Mouse (Mus musculus) forebrain, embryonic 16.5 days (tissue): ENCODE results near the gene Pld2. TPM values are rescaled to one million over a fixed set of nuclear protein-coding genes. Genes with fewer than 3 reads are reported as not detected.

Source experiments
- ATAC-seq: fragments of 200-750 bp; cut with Nextera tagmentation; 2 replicates; pipeline ENCODE4 v1.8.0; 2017; ENCODE audit warnings: mild to moderate bottlenecking, moderate library complexity
- H3K27ac ChIP-seq: fragments of 300-500 bp; sonication (generic); 2 replicates; pipeline ENCODE4 v1.5.1; 2014; ENCODE audit warnings: low read length, control low read depth
- H3K27me3 ChIP-seq: fragments of 300-500 bp; sonication (generic); replicated peaks from 2 replicates; pipeline ENCODE4 v1.6.1; 2014; ENCODE audit warnings: low read length; ENCODE audit not compliant: control insufficient read depth, insufficient read depth
- H3K36me3 ChIP-seq: fragments of 300-500 bp; sonication (generic); 2 replicates; pipeline ENCODE4 v1.6.1; 2014; ENCODE audit not compliant: control insufficient read depth, insufficient read depth
- H3K4me1 ChIP-seq: fragments of 300-500 bp; sonication (generic); replicated peaks from 2 replicates; pipeline ENCODE4 v1.6.1; 2014; ENCODE audit warnings: low read length; ENCODE audit not compliant: control insufficient read depth, insufficient read depth
- H3K4me2 ChIP-seq: fragments of 300-500 bp; sonication (generic); 2 replicates; pipeline ENCODE4 v1.6.1; 2014; ENCODE audit warnings: mild to moderate bottlenecking, low read length, control low read depth
- H3K4me3 ChIP-seq: fragments of 300-500 bp; sonication (generic); replicated peaks from 2 replicates; pipeline ENCODE4 v1.5.1; 2014; ENCODE audit warnings: mild to moderate bottlenecking, low read length, control low read depth
- H3K9ac ChIP-seq: fragments of 300-500 bp; sonication (generic); replicated peaks from 2 replicates; pipeline ENCODE4 v1.6.1; 2014; ENCODE audit warnings: low read depth, low read length, control low read depth
- H3K9me3 ChIP-seq: fragments of 300-500 bp; sonication (generic); 2 replicates; pipeline ENCODE4 v1.6.1; 2016; ENCODE audit warnings: low read length; ENCODE audit not compliant: control insufficient read depth
- WGBS: fragments of 180-500 bp; shearing (Covaris S2); extraction: QIAGEN DNeasy Blood & Tissue Kit; methylation state at CpG from one replicate; pipeline ENCODE4 v1.1.7; 2014; 5-methylcytosine and 5-hydroxymethylcytosine counted together
- polyA plus RNA-seq: library from polyadenylated mRNA; unstranded; fragments of >200 nt; fragmentation: Nextera tagmentation; extraction: Ambion mirVana; gene quantifications from 2 replicates; pipeline ENCODE4 v1.2.1, GENCODE M21; 2015

The Pld2 gene
- 8.8 and 9.0 TPM in 2 replicates for polyA plus RNA-seq

GRCm38 (mm10) chr11:70539877-70540587 lies at the start of gene Pld2:
Gene Pld2 (plus strand): TSS chr11:70540064.
- Histone ChIP-seq H3K9me3 (no peaks in the 10 kb centered on the region), H3K4me3 (peak within 1 kb of the TSS; percentile 56), H3K36me3 (no peaks in the 10 kb centered on the region), H3K9ac (peak within 1 kb of the TSS; percentile 55), H3K4me1 (peaks cover 11% of the 10 kb centered on the region), H3K27me3 (peaks cover 3% of the 10 kb centered on the region; the same call in 1 of the 2 replicates), H3K4me2 (peak within 1 kb of the TSS; percentile 69), H3K27ac (no peak within 1 kb of the TSS)
- WGBS: under 1% methylated on average over 61 of the region's 65 CpGs
- ATAC-seq: peak; percentile 85

- Histone ChIP-seq H3K36me3 (no peaks in the 10 kb centered on the region), H3K4me1 (no peaks in the 10 kb centered on the region), H3K4me2 (no peak overlapping the region), H3K9ac (no peak overlapping the region), H3K27me3 (no peaks in the 10 kb centered on the region), H3K27ac (no peak overlapping the region), H3K4me3 (no peak overlapping the region), H3K9me3 (no peaks in the 10 kb centered on the region)
- 63% methylated on average over 14 of the region's 14 CpGs for WGBS
- no peak for ATAC-seq
Observed at GRCm38 (mm10) chr11:70499566-70500475, 40.0 kb upstream of the Pld2 start.

GRCm38 (mm10) chr11:70500476-70500812 lies 39.4 kb upstream of the Pld2 start:
- H3K9ac ChIP-seq: no peak overlapping the region
- no peak overlapping the region for H3K27ac ChIP-seq
- no peak for ATAC-seq
- no peak overlapping the region for H3K4me2 ChIP-seq
- no peak overlapping the region for H3K4me3 ChIP-seq
- H3K9me3 ChIP-seq: no peaks in the 10 kb centered on the region
- no peaks in the 10 kb centered on the region for H3K36me3 ChIP-seq
- no peaks in the 10 kb centered on the region for H3K27me3 ChIP-seq
- H3K4me1 ChIP-seq: no peaks in the 10 kb centered on the region
- WGBS: 94% methylated on average over 1 of the region's 1 CpGs

GRCm38 (mm10) chr11:70502018-70502417 lies 37.8 kb upstream of the Pld2 start:
- Histone ChIP-seq H3K27ac (no peak overlapping the region), H3K4me1 (no peaks in the 10 kb centered on the region), H3K4me2 (no peak overlapping the region), H3K27me3 (no peaks in the 10 kb centered on the region), H3K9me3 (no peaks in the 10 kb centered on the region), H3K36me3 (no peaks in the 10 kb centered on the region), H3K4me3 (no peak overlapping the region), H3K9ac (no peak overlapping the region)
- ATAC-seq: no peak
- 74% methylated on average over 3 of the region's 3 CpGs for WGBS

GRCm38 (mm10) chr11:70504970-70505369 lies 34.9 kb upstream of the Pld2 start, which contains the start of gene Tm4sf5:
Gene Tm4sf5 (plus strand): TSS chr11:70505244.
- Histone ChIP-seq H3K4me1 (peaks cover 2% of the 10 kb centered on the region; the same call in 1 of the 2 replicates), H3K27ac (no peak within 1 kb of the TSS), H3K4me2 (no peak within 1 kb of the TSS), H3K27me3 (0 out of 2 replicates have a peak, but pooled peaks cover 2% of the 10 kb centered on the region), H3K4me3 (no peak within 1 kb of the TSS), H3K36me3 (no peaks in the 10 kb centered on the region), H3K9me3 (no peaks in the 10 kb centered on the region), H3K9ac (no peak within 1 kb of the TSS)
- ATAC-seq: no peak
- WGBS: 88% methylated on average over 9 of the region's 9 CpGs

GRCm38 (mm10) chr11:70506385-70506784 lies 33.5 kb upstream of the Pld2 start:
- H3K4me1 ChIP-seq: peaks cover 4% of the 10 kb centered on the region; the same call in 1 of the 2 replicates
- WGBS: 30% methylated on average over 4 of the region's 4 CpGs
- no peak for ATAC-seq

GRCm38 (mm10) chr11:70506962-70507515 lies 32.8 kb upstream of the Pld2 start:
- WGBS: 73% methylated on average over 7 of the region's 7 CpGs
- no peak for ATAC-seq
- Histone ChIP-seq H3K9me3 (no peaks in the 10 kb centered on the region), H3K4me2 (no peak overlapping the region), H3K9ac (no peak overlapping the region), H3K36me3 (no peaks in the 10 kb centered on the region), H3K4me1 (peaks cover 4% of the 10 kb centered on the region; the same call in 1 of the 2 replicates), H3K27me3 (0 out of 2 replicates have a peak, but pooled peaks cover 2% of the 10 kb centered on the region), H3K27ac (no peak overlapping the region), H3K4me3 (no peak overlapping the region)

More at GRCm38 (mm10) chr11:70506385-70506784, 33.5 kb upstream of the Pld2 start:
- Histone ChIP-seq H3K9ac (no peak overlapping the region), H3K27me3 (0 out of 2 replicates have a peak, but pooled peaks cover 2% of the 10 kb centered on the region), H3K36me3 (no peaks in the 10 kb centered on the region), H3K4me3 (no peak overlapping the region), H3K4me2 (no peak overlapping the region), H3K27ac (no peak overlapping the region), H3K9me3 (no peaks in the 10 kb centered on the region)

GRCm38 (mm10) chr11:70509753-70510564 lies 29.9 kb upstream of the Pld2 start:
- peak; percentile 52; the same call in 1 of the 2 replicates for ATAC-seq
- H3K4me2 ChIP-seq: peak overlapping the region; percentile 44
- H3K9me3 ChIP-seq: no peaks in the 10 kb centered on the region
- peak overlapping the region; percentile 42; the same call in 1 of the 2 replicates for H3K9ac ChIP-seq
- 0 out of 2 replicates have a peak, but pooled peaks cover 2% of the 10 kb centered on the region for H3K27me3 ChIP-seq
- H3K27ac ChIP-seq: no peak overlapping the region
- H3K4me3 ChIP-seq: 0 out of 2 replicates have a peak overlapping the region, but pooled peaks have one; percentile 14
- no peaks in the 10 kb centered on the region for H3K36me3 ChIP-seq
- H3K4me1 ChIP-seq: peaks cover 4% of the 10 kb centered on the region; the same call in 1 of the 2 replicates
- WGBS: 8% methylated on average over 19 of the region's 19 CpGs
